Mouse (Mus musculus) megakaryocyte, embryonic 14.5 days (primary cell): ENCODE data around the gene Mettl27.

Source experiments
- FLI1 ChIP-seq: IDR thresholded peaks from 2 replicates; pipeline ENCODE4 v1.6.1; 2012; ENCODE audit warnings: low read length, inconsistent platforms, mixed read lengths
- GATA1 ChIP-seq: IDR thresholded peaks from 3 replicates; pipeline ENCODE4 v1.6.1; 2012; ENCODE audit warnings: mixed read lengths, low read length, inconsistent platforms, borderline replicate concordance

DNA sequence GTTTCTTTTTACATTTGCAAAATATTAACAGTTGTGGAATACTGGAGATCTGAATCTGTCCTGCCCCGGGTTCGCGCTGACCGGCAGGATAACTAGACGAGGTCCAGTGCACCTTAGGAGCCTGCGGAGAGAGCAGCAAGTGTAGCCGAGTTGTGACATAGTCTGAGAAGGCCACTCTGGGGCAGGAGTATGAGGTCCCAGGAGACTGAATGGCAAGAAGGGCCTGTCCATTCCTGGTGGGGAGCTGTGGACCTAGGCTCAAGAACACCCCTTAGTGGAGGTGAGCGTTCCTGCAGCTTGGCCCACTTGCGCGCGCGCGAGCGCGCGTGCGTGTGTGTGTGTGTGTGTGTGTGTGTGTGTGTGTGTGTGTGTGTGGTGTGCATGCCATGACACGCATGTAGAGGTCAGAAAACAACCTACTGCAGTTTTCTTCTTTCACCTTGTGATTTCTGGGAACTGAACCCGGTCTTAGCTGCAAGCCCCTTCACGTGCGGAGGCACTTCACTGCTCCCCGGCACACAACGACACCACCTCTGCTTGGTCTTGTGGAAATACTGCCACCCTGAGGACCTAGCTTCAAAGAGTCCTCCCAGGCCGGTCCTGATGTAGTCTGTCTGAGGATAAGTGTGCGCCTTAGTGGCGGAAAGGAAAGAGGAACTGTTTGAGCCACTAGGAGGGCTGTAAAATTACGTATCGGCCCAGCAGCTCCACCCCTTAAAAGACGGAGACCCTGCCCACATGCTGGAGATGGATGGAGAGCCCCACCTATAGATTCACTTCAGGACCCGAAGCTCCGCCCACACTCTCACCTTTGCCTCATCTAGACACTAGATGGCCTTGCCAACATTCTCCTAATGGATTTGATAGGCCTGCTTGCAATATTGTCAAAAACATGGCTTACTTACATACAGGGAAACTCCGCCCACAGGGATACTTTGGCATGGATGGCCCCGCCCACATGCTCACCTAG lies 34.0 kb downstream of the Mettl27 start:
- TF ChIP-seq GATA1 (no peak), FLI1 (no peak)
